Mouse (Mus musculus) lung, adult 2 months (tissue): ENCODE measurements at regions not wholly inside any gene's neighbourhood (a gene's known extent, or its start where the extent isn't known, plus 50 kb on each side); places are given as distances from the start of the nearest gene placed in this dataset.

Source experiments
- DNase-seq: peaks from one replicate; pipeline ENCODE4 v3.0.0; 2022
- H3K4me1 ChIP-seq: fragments of 200-500 bp; 2 replicates; pipeline ENCODE4 v1.6.1; 2011; ENCODE audit warnings: low read length; ENCODE audit not compliant: control insufficient read depth, insufficient read depth
- H3K4me3 ChIP-seq: fragments of 200-500 bp; replicated peaks from 2 replicates; pipeline ENCODE3; 2011; ENCODE audit warnings: low read depth, mild to moderate bottlenecking, control low read depth, low read length; ENCODE audit errors: extremely low read depth
- CTCF ChIP-seq: fragments of 200-500 bp; IDR thresholded peaks from 2 replicates; pipeline ENCODE4 v1.5.1; 2011; ENCODE audit warnings: mild to moderate bottlenecking, low read length, control low read depth; ENCODE audit not compliant: insufficient read depth
- POLR2A ChIP-seq: fragments of 200-500 bp; IDR thresholded peaks from 2 replicates; pipeline ENCODE4 v1.6.1; 2011; ENCODE audit warnings: low read depth, mild to moderate bottlenecking, control low read depth, low read length, borderline replicate concordance; ENCODE audit errors: extremely low read depth
- WGBS: fragments of 180-500 bp; shearing (Covaris S2); methylation state at CpG from one replicate; pipeline ENCODE4 v1.1.7; 2018; 5-methylcytosine and 5-hydroxymethylcytosine counted together

DNA sequence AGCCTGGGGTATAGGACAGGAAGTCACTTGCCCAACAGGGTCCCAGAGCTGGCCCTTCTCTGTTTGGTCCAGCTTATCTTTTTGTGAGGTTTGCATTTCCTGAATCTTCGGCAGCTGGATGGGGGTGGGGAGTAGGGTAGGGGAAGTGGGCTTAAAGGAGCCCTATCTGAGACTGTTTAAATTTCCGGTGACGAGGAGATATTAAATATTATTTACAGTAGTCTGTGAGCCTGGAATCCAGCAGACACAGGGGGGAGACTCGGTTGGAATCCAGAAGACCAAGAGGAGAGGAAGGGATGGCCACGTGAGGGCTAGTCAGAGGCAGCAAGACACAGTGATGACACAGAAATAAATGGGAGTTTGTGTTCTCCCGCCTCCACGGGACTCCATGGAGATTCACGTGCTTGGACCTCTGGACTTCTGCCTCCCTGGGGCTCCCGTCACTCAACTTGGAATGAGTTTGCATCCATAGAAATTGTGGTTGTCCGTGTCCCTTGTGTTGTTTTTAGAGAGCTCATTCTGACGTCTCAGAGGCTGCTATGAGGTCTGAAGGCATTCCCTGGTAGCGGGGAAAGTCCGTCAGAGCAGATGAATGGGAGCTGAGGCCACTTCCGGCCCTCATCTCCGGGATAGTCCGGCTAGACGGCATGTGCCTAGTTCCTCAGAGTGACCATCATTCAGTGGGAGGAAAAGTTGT is 73.2 kb upstream of the Mrps10 start:
- TF ChIP-seq CTCF = no peak
- TF ChIP-seq POLR2A = no peak
- H3K4me3 ChIP-seq = no peak overlapping the region
- WGBS = 24% methylated on average over 17 of the region's 17 CpGs
- H3K4me1 ChIP-seq = peaks cover 14% of the 10 kb centered on the region
- no peak for DNase-seq

- Histone ChIP-seq H3K4me1 (peaks cover 14% of the 10 kb centered on the region), H3K4me3 (no peak overlapping the region)
- DNase-seq = peak; percentile 11
- WGBS = 19% methylated on average over 5 of the region's 5 CpGs
- TF ChIP-seq CTCF (no peak), POLR2A (no peak)
These were observed 74.6 kb upstream of the Mrps10 start for GRCm38 (mm10) chr17:47294091-47294534.

DNA sequence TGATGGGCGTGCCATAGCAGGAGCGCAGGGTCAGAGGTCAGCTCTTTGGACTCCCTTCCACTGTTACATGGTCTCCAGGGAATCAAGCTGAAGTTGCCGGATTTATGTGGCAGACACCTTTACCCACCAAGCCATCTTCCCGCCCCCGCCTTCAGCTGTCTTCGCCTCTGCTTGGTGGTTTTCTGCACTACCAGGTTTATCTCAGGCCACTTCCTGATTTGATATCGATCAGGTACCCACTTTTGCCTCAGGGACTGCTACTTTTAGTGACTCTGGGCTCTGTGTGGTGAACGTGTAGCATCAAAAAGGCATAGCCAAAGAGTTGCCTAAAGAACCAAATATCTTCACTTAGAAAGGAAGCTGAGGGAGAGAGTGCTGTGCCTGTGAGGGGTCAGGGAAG is 75.5 kb upstream of the Mrps10 start:
- TF ChIP-seq POLR2A = no peak
- TF ChIP-seq CTCF = no peak
- DNase-seq = no peak
- 87% methylated on average over 8 of the region's 8 CpGs for WGBS
- Histone ChIP-seq H3K4me3 (no peak overlapping the region), H3K4me1 (peaks cover 14% of the 10 kb centered on the region)

DNA sequence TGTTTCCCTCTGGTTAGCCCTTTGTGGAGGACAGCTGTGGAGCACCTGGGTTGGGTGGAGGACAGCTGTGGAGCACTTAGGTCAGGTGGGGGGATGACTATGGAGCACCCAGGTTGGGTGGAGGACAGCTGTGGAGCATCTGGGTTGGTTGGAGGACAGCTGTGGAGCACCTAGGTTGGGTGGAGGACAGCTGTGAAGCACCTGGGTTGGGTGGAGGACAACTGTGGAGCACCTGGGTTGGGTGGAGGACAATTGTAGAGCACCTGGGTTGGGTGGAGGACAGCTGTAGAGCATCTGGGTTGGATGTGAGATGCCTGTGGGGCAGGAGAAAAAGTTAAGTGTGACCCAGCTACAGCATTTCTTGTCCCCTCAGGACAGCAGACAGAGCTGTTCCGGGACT is 77.1 kb upstream of the Mrps10 start:
- DNase-seq = no peak
- TF ChIP-seq POLR2A = no peak
- TF ChIP-seq CTCF = no peak
- Histone ChIP-seq H3K4me1 (peaks cover 14% of the 10 kb centered on the region), H3K4me3 (no peak overlapping the region)
- WGBS = 97% methylated on average over 1 of the region's 1 CpGs

GRCm38 (mm10) chr17:47285616-47286015 is 83.1 kb upstream of the Mrps10 start:
- TF ChIP-seq POLR2A (no peak), CTCF (no peak)
- no peak for DNase-seq
- peaks cover 2% of the 10 kb centered on the region; the same call in 1 of the 2 replicates for H3K4me1 ChIP-seq
- H3K4me3 ChIP-seq = no peak overlapping the region
- 92% methylated on average over 10 of the region's 10 CpGs for WGBS

GRCm38 (mm10) chr17:47284236-47284635 is 84.5 kb upstream of the Mrps10 start:
- Histone ChIP-seq H3K4me3 (no peak overlapping the region), H3K4me1 (peaks cover 2% of the 10 kb centered on the region; the same call in 1 of the 2 replicates)
- no peak for TF ChIP-seq CTCF
- TF ChIP-seq POLR2A = no peak
- no peak for DNase-seq
- WGBS = 54% methylated on average over 11 of the region's 11 CpGs

DNA sequence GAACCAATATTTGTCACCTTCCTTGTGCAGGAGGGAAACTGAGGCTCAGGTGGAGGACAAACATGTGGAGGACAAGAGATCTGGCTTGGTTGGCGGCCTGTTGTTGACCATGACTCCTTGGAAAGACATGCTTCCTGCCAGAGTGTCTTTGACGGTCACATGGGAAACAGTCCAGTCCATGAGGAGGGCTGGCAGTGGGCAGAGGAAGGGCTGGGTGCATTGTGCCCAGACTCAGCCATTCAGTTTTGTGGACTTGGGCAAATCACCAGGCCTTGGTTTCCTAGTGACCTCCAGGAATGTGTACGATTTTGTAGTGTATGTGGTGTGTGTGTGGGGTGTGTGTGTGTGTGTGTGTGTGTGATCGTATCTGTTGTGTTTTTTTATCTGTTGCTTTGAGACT is 85.5 kb upstream of the Mrps10 start:
- peak; percentile 11 for DNase-seq
- peaks cover 2% of the 10 kb centered on the region; the same call in 1 of the 2 replicates for H3K4me1 ChIP-seq
- TF ChIP-seq POLR2A = no peak
- no peak for TF ChIP-seq CTCF
- 47% methylated on average over 4 of the region's 4 CpGs for WGBS
- no peak overlapping the region for H3K4me3 ChIP-seq

GRCm38 (mm10) chr17:47282476-47282875 is 86.2 kb upstream of the Mrps10 start:
- TF ChIP-seq POLR2A (no peak), CTCF (no peak)
- DNase-seq = no peak
- H3K4me3 ChIP-seq = no peak overlapping the region
- peaks cover 2% of the 10 kb centered on the region; the same call in 1 of the 2 replicates for H3K4me1 ChIP-seq
- WGBS = 38% methylated on average over 3 of the region's 3 CpGs

DNA sequence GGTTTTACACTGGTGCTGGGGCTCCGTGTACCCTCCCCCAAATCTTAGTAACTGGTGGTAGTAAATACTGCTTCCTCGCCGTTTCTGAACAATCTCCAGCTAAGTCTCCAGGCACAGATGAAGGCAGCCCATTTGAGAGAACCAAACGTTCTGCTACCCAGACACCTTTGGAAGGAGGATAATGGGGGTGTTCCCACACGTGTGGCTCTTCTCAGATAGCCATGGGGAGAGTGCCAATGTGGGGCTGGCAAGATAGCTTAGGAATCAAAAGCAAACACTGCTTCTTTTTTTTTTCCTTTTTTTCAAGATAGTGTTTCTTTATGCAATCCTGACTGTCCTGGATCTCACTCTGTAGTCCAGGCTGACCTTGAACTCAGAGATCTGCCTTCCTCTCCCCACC is 90.8 kb upstream of the Mrps10 start:
- WGBS = 80% methylated on average over 5 of the region's 5 CpGs
- no peak overlapping the region for H3K4me3 ChIP-seq
- no peak for DNase-seq
- TF ChIP-seq CTCF = no peak
- TF ChIP-seq POLR2A = no peak
- H3K4me1 ChIP-seq = peaks cover 2% of the 10 kb centered on the region; the same call in 1 of the 2 replicates

GRCm38 (mm10) chr17:47276639-47277038 is 92.0 kb upstream of the Mrps10 start:
- WGBS = 68% methylated on average over 6 of the region's 6 CpGs
- H3K4me3 ChIP-seq = no peak overlapping the region
- TF ChIP-seq POLR2A = no peak
- TF ChIP-seq CTCF = no peak
- H3K4me1 ChIP-seq = peaks cover 3% of the 10 kb centered on the region; the same call in 1 of the 2 replicates
- DNase-seq = no peak
